Mouse (Mus musculus): ENCODE data around the gene Kcnc1.

Gene Kcnc1

GRCm38 (mm10) chr7:46393718-46394511 lies 2.4 kb upstream of the Kcnc1 start:
- no peak for DNase-seq (ENCODE audit: low spot score in 2 of 2)

- DNase-seq (ENCODE audit: low spot score in 2 of 2): no peak
Observed at GRCm38 (mm10) chr7:46394933-46395332, 1.4 kb upstream of the Kcnc1 start.

GRCm38 (mm10) chr7:46395571-46395970 lies 726 bp upstream of the Kcnc1 start:
- DNase-seq (ENCODE audit: low spot score in 2 of 2): no peak

GRCm38 (mm10) chr7:46396928-46397731 lies 833 bp downstream of the Kcnc1 start:
- no peak for DNase-seq (ENCODE audit: low spot score in 2 of 2)

GRCm38 (mm10) chr7:46397732-46398333 lies 1.5 kb downstream of the Kcnc1 start:
- no peak for DNase-seq (ENCODE audit: low spot score in 2 of 2)

GRCm38 (mm10) chr7:46398612-46399011 lies 2.3 kb downstream of the Kcnc1 start:
- no peak for DNase-seq (ENCODE audit: low spot score in 2 of 2)

- DNase-seq (ENCODE audit: low spot score in 2 of 2): no peak
Observed at GRCm38 (mm10) chr7:46399676-46400075, 3.4 kb downstream of the Kcnc1 start.

GRCm38 (mm10) chr7:46400346-46400745 lies 4.0 kb downstream of the Kcnc1 start:
- DNase-seq (ENCODE audit: low spot score in 2 of 2): no peak

GRCm38 (mm10) chr7:46401371-46402180 lies 5.3 kb downstream of the Kcnc1 start:
- DNase-seq (ENCODE audit: low spot score in 2 of 2): no peak

GRCm38 (mm10) chr7:46403616-46404485 lies 7.6 kb downstream of the Kcnc1 start:
- no peak for DNase-seq (ENCODE audit: low spot score in 2 of 2)

- no peak for DNase-seq (ENCODE audit: low spot score in 2 of 2)
Observed at GRCm38 (mm10) chr7:46404756-46405155, 8.5 kb downstream of the Kcnc1 start.

- DNase-seq (ENCODE audit: low spot score in 2 of 2): no peak
Observed at GRCm38 (mm10) chr7:46408606-46409005, 12.3 kb downstream of the Kcnc1 start.

- DNase-seq (ENCODE audit: low spot score in 2 of 2): no peak
Observed at GRCm38 (mm10) chr7:46409204-46409789, 13.0 kb downstream of the Kcnc1 start.

GRCm38 (mm10) chr7:46410727-46411126 lies 14.4 kb downstream of the Kcnc1 start:
- DNase-seq (ENCODE audit: low spot score in 2 of 2): no peak

GRCm38 (mm10) chr7:46412823-46413222 lies 16.5 kb downstream of the Kcnc1 start:
- DNase-seq (ENCODE audit: low spot score in 2 of 2): no peak

- no peak for DNase-seq (ENCODE audit: low spot score in 2 of 2)
Observed at GRCm38 (mm10) chr7:46413959-46414725, 17.8 kb downstream of the Kcnc1 start.

- no peak for DNase-seq (ENCODE audit: low spot score in 2 of 2)
Observed at GRCm38 (mm10) chr7:46415818-46416425, 19.6 kb downstream of the Kcnc1 start.

- DNase-seq (ENCODE audit: low spot score in 2 of 2): no peak
Observed at GRCm38 (mm10) chr7:46417467-46417866, 21.2 kb downstream of the Kcnc1 start.

- no peak for DNase-seq (ENCODE audit: low spot score in 2 of 2)
Observed at GRCm38 (mm10) chr7:46418102-46418622, 21.9 kb downstream of the Kcnc1 start.

Data from urinary bladder, postnatal 4 days (tissue).